Mouse (Mus musculus) stomach, embryonic 16.5 days (tissue): ENCODE measurements around the gene Cdkl4. TPM values are rescaled to one million over a fixed set of nuclear protein-coding genes. Genes with fewer than 3 reads are reported as not detected.

Experiments used
- ATAC-seq: fragments of 200-750 bp; cut with Nextera tagmentation; 2 replicates; pipeline ENCODE4 v1.8.0; 2017; ENCODE audit warnings: moderate number of reproducible peaks, moderate TSS enrichment; ENCODE audit not compliant: insufficient read depth, low FRiP score
- H3K27ac ChIP-seq: fragments of 300-500 bp; sonication (generic); 2 replicates; pipeline ENCODE4 v1.5.1; 2014; ENCODE audit warnings: low read length
- H3K27me3 ChIP-seq: fragments of 300-500 bp; sonication (generic); 2 replicates; pipeline ENCODE4 v1.6.1; 2014; ENCODE audit warnings: low read length, control low read depth, mixed read lengths; ENCODE audit not compliant: control insufficient read depth, insufficient read depth
- H3K36me3 ChIP-seq: fragments of 300-500 bp; sonication (generic); 2 replicates; pipeline ENCODE4 v1.6.1; 2014; ENCODE audit warnings: low read length; ENCODE audit not compliant: control insufficient read depth, insufficient read depth
- H3K4me1 ChIP-seq: fragments of 300-500 bp; sonication (generic); 2 replicates; pipeline ENCODE4 v1.6.1; 2014; ENCODE audit warnings: low read length, control low read depth, mixed read lengths; ENCODE audit not compliant: control insufficient read depth, insufficient read depth
- H3K4me2 ChIP-seq: fragments of 300-500 bp; sonication (generic); 2 replicates; pipeline ENCODE4 v1.6.1; 2014; ENCODE audit warnings: low read depth, low read length, mixed read lengths
- H3K4me3 ChIP-seq: fragments of 300-500 bp; sonication (generic); replicated peaks from 2 replicates; pipeline ENCODE4 v1.5.1; 2014; ENCODE audit warnings: mild to moderate bottlenecking, low read length
- H3K9ac ChIP-seq: fragments of 300-500 bp; sonication (generic); 2 replicates; pipeline ENCODE4 v1.6.1; 2014; ENCODE audit warnings: low read length
- H3K9me3 ChIP-seq: fragments of 300-500 bp; sonication (generic); replicated peaks from 2 replicates; pipeline ENCODE4 v1.6.1; 2016; ENCODE audit warnings: low read length, control low read depth; ENCODE audit not compliant: control insufficient read depth
- WGBS: fragments of 180-500 bp; shearing (Covaris S2); extraction: QIAGEN DNeasy Blood & Tissue Kit; methylation state at CpG from one replicate; pipeline ENCODE4 v1.1.7; 2014; 5-methylcytosine and 5-hydroxymethylcytosine counted together
- polyA plus RNA-seq: library from polyadenylated mRNA; unstranded; fragments of >200 nt; fragmentation: Nextera tagmentation; extraction: Ambion mirVana; gene quantifications from 2 replicates; pipeline ENCODE4 v1.2.1, GENCODE M21; 2015

The Cdkl4 gene
- polyA plus RNA-seq, 1 experiment from 2014 or later = 0.26 TPM

DNA sequence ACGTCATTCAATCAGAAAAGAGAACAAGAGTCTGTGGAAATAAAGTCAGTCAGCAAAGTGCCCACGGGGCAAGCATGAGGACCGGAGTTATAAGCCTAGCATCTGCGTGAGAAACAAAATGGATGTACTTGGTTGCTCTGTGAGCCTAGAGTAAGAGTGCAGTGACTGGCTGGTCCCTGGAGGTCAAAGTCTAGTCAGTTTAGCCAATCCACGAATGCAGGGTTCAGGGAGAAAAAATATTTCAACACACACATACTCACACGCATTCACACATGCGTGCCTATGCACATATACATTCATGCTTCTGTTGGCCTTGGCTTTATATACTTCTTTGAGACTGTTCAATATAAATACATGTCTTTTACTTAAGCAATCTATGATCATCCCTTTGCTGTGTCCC, 62.1 kb downstream of the Cdkl4 start:
- WGBS = 87% methylated on average over 7 of the region's 7 CpGs
- no peaks in the 10 kb centered on the region for H3K36me3 ChIP-seq
- H3K4me1 ChIP-seq = no peaks in the 10 kb centered on the region

DNA sequence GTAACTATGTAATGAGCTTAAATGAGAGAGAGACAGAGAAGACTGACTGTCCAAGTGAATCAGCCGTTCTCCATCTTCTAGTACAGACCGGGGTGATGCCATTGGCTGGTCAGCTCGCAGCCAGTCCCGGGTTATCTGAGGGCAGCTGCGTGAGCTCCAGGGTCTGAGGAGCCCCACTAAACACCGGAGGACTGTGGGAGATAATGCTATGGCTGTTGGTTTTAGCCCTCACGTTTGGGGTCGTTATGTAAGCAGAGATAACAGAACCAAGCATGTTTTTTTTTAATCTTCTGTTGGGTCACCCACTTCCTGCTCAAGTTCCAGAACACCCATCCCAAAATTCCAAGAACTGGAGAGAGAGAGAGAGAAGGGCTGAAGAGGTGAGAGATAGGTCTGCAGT, 63.8 kb downstream of the Cdkl4 start:
- Histone ChIP-seq H3K9me3 (no peaks in the 10 kb centered on the region), H3K4me2 (no peak overlapping the region), H3K4me3 (no peak overlapping the region), H3K27me3 (no peaks in the 10 kb centered on the region), H3K4me1 (no peaks in the 10 kb centered on the region), H3K36me3 (no peaks in the 10 kb centered on the region), H3K9ac (no peak overlapping the region), H3K27ac (no peak overlapping the region)
- WGBS = 27% methylated on average over 8 of the region's 8 CpGs
- ATAC-seq = no peak

More for the DNA sequence above, 62.1 kb downstream of the Cdkl4 start:
- no peak overlapping the region for H3K27ac ChIP-seq
- no peak overlapping the region for H3K9ac ChIP-seq
- H3K4me3 ChIP-seq = no peak overlapping the region
- ATAC-seq = no peak
- H3K4me2 ChIP-seq = no peak overlapping the region
- no peaks in the 10 kb centered on the region for H3K27me3 ChIP-seq
- no peaks in the 10 kb centered on the region for H3K9me3 ChIP-seq

DNA sequence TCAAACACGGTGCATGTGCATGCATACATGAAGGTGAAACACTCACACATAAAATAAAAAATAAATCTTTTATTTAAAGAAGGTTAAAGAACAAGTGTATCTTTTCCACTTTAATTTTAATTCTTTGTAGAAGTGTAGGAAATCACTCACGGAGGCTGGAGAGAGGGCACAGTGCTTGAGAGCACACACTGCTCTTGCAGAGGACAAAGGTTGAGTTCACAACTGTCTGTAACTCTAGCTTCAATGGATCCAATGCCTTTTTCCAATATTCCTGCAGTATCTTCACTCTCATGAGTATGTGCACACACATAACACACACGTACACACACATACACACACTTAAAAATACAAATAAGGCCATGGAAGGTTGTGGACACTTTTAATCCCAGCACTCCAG, 67.2 kb downstream of the Cdkl4 start:
- Histone ChIP-seq H3K27me3 (no peaks in the 10 kb centered on the region), H3K27ac (no peak overlapping the region), H3K4me3 (no peak overlapping the region), H3K9ac (no peak overlapping the region), H3K4me1 (no peaks in the 10 kb centered on the region), H3K9me3 (no peaks in the 10 kb centered on the region), H3K4me2 (no peak overlapping the region), H3K36me3 (no peaks in the 10 kb centered on the region)
- 53% methylated on average over 3 of the region's 3 CpGs for WGBS
- ATAC-seq = no peak

GRCm38 (mm10) chr17:80509494-80510458, 67.8 kb downstream of the Cdkl4 start:
- no peak overlapping the region for H3K9ac ChIP-seq
- no peak overlapping the region for H3K27ac ChIP-seq
- no peaks in the 10 kb centered on the region for H3K4me1 ChIP-seq
- no peaks in the 10 kb centered on the region for H3K36me3 ChIP-seq
- no peaks in the 10 kb centered on the region for H3K27me3 ChIP-seq
- no peaks in the 10 kb centered on the region for H3K9me3 ChIP-seq
- no peak for ATAC-seq
- H3K4me2 ChIP-seq = no peak overlapping the region
- no peak overlapping the region for H3K4me3 ChIP-seq
- 12% methylated on average over 4 of the region's 4 CpGs for WGBS

GRCm38 (mm10) chr17:80505766-80506165, 71.8 kb downstream of the Cdkl4 start:
- Histone ChIP-seq H3K9ac (no peak overlapping the region), H3K9me3 (no peaks in the 10 kb centered on the region), H3K4me2 (no peak overlapping the region), H3K27me3 (no peaks in the 10 kb centered on the region), H3K27ac (no peak overlapping the region), H3K36me3 (no peaks in the 10 kb centered on the region), H3K4me3 (no peak overlapping the region), H3K4me1 (no peaks in the 10 kb centered on the region)
- no peak for ATAC-seq
- WGBS = 75% methylated on average over 6 of the region's 6 CpGs

DNA sequence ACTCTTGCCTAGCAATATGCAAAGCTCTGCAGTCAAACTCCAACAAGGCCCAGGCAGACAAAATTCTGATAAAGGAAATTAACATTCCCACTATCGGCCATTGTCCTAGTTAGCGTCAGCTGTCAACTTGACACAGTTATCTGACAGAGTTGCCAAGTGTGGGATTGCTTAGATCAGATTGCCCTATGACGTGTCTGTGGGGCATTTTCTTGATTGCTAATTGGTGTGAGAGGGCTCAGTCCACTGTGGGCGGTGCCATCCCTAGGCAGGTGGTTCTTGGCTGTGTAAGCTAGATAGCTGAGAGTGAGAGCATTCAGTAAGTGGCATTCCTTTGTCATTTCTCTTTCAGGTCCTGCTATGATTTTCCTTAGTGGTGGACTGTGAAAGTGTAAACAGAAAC, 72.3 kb downstream of the Cdkl4 start:
- Histone ChIP-seq H3K36me3 (no peaks in the 10 kb centered on the region), H3K9me3 (no peaks in the 10 kb centered on the region), H3K4me3 (no peak overlapping the region), H3K27me3 (no peaks in the 10 kb centered on the region), H3K4me1 (no peaks in the 10 kb centered on the region), H3K4me2 (no peak overlapping the region), H3K27ac (no peak overlapping the region), H3K9ac (no peak overlapping the region)
- WGBS = 80% methylated on average over 4 of the region's 4 CpGs
- ATAC-seq = no peak

DNA sequence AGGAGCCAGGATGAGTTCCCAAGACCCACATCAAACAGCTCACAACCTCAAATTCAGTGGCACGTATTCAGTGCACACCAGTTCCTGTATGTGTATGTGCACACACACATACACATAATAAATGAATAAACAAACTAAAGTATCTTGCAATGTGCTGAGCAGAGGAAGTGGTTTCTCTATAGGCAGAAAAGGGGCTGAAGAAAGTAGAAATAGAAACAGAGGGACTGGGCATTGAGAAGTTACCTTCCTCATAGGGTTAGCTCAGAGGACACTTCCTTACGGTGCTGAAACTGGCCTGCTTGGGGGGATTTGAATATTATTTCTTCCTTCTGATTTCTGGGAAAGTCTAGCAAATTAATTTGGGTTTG, 75.8 kb downstream of the Cdkl4 start:
- no peak for ATAC-seq
- Histone ChIP-seq H3K27me3 (no peaks in the 10 kb centered on the region), H3K9ac (no peak overlapping the region), H3K4me2 (no peak overlapping the region), H3K4me3 (no peak overlapping the region), H3K4me1 (no peaks in the 10 kb centered on the region), H3K36me3 (no peaks in the 10 kb centered on the region), H3K27ac (no peak overlapping the region), H3K9me3 (no peaks in the 10 kb centered on the region)
- 53% methylated on average over 2 of the region's 2 CpGs for WGBS

- H3K27me3 ChIP-seq = no peaks in the 10 kb centered on the region
- H3K4me3 ChIP-seq = no peak overlapping the region
- H3K4me1 ChIP-seq = no peaks in the 10 kb centered on the region
- ATAC-seq = no peak
- H3K9ac ChIP-seq = no peak overlapping the region
- no peaks in the 10 kb centered on the region for H3K36me3 ChIP-seq
- H3K27ac ChIP-seq = no peak overlapping the region
- WGBS = 55% methylated on average over 5 of the region's 5 CpGs
- H3K9me3 ChIP-seq = no peaks in the 10 kb centered on the region
- H3K4me2 ChIP-seq = no peak overlapping the region
These were observed 76.4 kb downstream of the Cdkl4 start for GRCm38 (mm10) chr17:80501037-80501804.

- Histone ChIP-seq H3K36me3 (no peaks in the 10 kb centered on the region), H3K4me3 (no peak overlapping the region), H3K27ac (no peak overlapping the region), H3K9ac (no peak overlapping the region), H3K27me3 (no peaks in the 10 kb centered on the region), H3K9me3 (no peaks in the 10 kb centered on the region), H3K4me1 (no peaks in the 10 kb centered on the region), H3K4me2 (no peak overlapping the region)
- no peak for ATAC-seq
- WGBS = 65% methylated on average over 4 of the region's 4 CpGs
These were observed 77.6 kb downstream of the Cdkl4 start for GRCm38 (mm10) chr17:80500025-80500424.
